Mouse (Mus musculus): ENCODE data around the gene Vps8. TPM values are rescaled to one million over a fixed set of nuclear protein-coding genes. Genes with fewer than 3 reads are reported as not detected.

Vps8 gene
- polyA plus RNA-seq, 1 experiment from 2014 or later, result 36.6 TPM

DNA sequence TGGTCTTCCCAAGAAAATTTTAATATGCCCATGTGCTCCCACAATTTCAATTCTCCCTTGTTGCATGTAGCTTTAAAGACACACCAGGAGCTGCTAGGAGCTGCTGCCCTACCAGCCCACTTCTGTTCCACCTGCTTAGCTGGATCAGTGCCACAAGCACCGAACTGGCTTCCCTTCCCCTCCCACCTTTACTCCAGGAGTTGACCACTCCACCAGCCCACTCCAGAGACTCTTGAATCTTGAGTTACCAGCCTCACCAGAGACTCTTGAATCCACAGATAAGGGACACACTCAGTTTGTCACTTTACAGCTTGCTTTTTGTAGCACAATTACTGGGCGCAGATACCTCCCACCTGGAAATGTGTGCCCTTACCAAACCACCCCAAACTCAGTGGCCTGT is 197.7 kb downstream of the Vps8 start:
- 0 out of 2 replicates have a peak, but pooled peaks cover under 1% of the 10 kb centered on the region for H3K4me1 ChIP-seq
- no peak overlapping the region for H3K4me3 ChIP-seq
- no peak overlapping the region for H3K27ac ChIP-seq (replicated peaks)
- 82% methylated on average over 2 of the region's 2 CpGs for WGBS
- no peak overlapping the region for H3K4me2 ChIP-seq (replicated peaks)
- H3K9ac ChIP-seq (replicated peaks), result no peak overlapping the region
- no peak for ATAC-seq (replicated peaks)
- no peaks in the 10 kb centered on the region for H3K9me3 ChIP-seq
- no peaks in the 10 kb centered on the region for H3K27me3 ChIP-seq
- H3K36me3 ChIP-seq, result no peaks in the 10 kb centered on the region

GRCm38 (mm10) chr16:21625784-21626634 is 203.1 kb downstream of the Vps8 start:
- no peak overlapping the region for H3K9ac ChIP-seq (replicated peaks)
- H3K9me3 ChIP-seq, result no peaks in the 10 kb centered on the region
- H3K4me3 ChIP-seq, result no peak overlapping the region
- ATAC-seq (replicated peaks), result 0 out of 2 replicates have a peak, but pooled peaks have one; percentile 26
- H3K27me3 ChIP-seq, result no peaks in the 10 kb centered on the region
- WGBS, result 53% methylated on average over 6 of the region's 6 CpGs
- H3K4me2 ChIP-seq (replicated peaks), result no peak overlapping the region
- H3K27ac ChIP-seq (replicated peaks), result peak overlapping the region; percentile 42
- H3K4me1 ChIP-seq, result peaks cover 25% of the 10 kb centered on the region
- H3K36me3 ChIP-seq, result no peaks in the 10 kb centered on the region

DNA sequence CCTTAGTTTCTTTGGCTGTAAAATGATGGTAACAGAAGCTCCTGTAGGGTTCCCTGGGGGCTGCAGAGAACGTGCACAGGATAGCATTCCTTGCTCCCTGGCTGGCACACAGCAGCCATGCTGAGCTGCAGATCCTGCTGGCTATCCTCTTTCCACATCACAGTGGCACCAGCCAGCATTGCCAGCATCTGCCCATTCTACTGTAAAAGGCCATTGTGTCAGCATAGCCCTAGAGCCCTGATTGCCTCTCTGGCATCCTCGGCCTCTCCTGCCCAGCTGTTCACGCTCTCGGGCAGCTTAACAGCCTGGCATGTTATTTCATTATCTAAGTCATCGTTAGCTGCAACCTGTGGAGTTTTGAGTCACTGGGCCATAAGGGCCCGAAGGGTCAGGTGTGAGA is 204.3 kb downstream of the Vps8 start:
- WGBS, result 37% methylated on average over 6 of the region's 6 CpGs
- peaks cover 25% of the 10 kb centered on the region for H3K4me1 ChIP-seq
- no peak overlapping the region for H3K4me3 ChIP-seq
- H3K9me3 ChIP-seq, result no peaks in the 10 kb centered on the region
- no peaks in the 10 kb centered on the region for H3K27me3 ChIP-seq
- ATAC-seq (replicated peaks), result no peak
- no peak overlapping the region for H3K9ac ChIP-seq (replicated peaks)
- no peak overlapping the region for H3K4me2 ChIP-seq (replicated peaks)
- H3K27ac ChIP-seq (replicated peaks), result no peak overlapping the region
- H3K36me3 ChIP-seq, result no peaks in the 10 kb centered on the region

DNA sequence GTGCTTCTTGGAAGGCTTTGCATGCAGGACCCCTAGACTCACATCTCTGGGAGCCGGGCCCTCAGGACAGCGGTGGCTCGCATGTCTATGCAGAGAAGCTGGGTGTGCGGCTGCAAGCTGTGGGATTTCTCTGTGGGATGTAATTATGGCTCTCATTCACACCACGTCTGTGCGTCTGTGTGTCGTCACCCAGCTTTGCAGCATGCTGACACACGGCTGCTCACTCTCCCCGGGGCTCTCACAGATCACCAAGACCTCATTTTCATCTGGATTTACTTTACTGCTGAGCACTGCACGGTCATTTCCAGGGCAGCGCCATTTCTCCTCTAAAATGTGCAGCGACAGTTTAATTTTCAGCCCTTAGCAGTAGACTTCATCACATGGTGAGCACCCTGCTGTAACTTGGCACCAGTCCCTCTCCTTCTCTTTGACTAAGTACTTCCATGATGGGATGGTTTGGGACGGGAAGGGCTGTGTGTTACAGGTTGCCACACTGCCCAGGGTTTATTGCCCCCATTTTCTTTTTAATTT is 205.2 kb downstream of the Vps8 start:
- 40% methylated on average over 13 of the region's 13 CpGs for WGBS
- no peaks in the 10 kb centered on the region for H3K36me3 ChIP-seq
- no peaks in the 10 kb centered on the region for H3K9me3 ChIP-seq
- peaks cover 25% of the 10 kb centered on the region for H3K4me1 ChIP-seq
- ATAC-seq (replicated peaks), result peak; percentile 39
- no peak overlapping the region for H3K27ac ChIP-seq (replicated peaks)
- H3K9ac ChIP-seq (replicated peaks), result no peak overlapping the region
- H3K4me3 ChIP-seq, result no peak overlapping the region
- no peaks in the 10 kb centered on the region for H3K27me3 ChIP-seq
- no peak overlapping the region for H3K4me2 ChIP-seq (replicated peaks)

DNA sequence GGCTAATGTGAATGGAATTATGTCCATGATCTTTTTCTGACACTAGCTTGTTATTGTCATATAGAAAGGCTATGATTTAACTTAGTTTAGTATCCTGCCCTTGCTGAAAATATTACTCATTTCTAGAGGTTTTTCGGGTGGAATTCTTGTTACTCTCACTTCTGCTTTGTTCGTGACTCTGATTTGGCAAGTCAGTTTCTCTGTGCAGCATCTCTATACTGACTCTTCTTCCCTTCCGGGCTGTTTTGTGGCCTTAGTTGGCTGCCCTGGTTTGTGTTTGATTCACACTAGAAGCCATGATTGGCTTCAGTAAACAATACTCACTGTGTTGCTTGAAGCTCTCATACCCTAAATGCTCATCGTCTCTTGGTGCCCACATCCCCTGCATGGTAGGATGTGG is 207.7 kb downstream of the Vps8 start:
- no peaks in the 10 kb centered on the region for H3K9me3 ChIP-seq
- H3K9ac ChIP-seq (replicated peaks), result no peak overlapping the region
- H3K36me3 ChIP-seq, result no peaks in the 10 kb centered on the region
- WGBS, result 95% methylated on average over 4 of the region's 4 CpGs
- no peak overlapping the region for H3K4me2 ChIP-seq (replicated peaks)
- no peak overlapping the region for H3K4me3 ChIP-seq
- H3K4me1 ChIP-seq, result peaks cover 25% of the 10 kb centered on the region
- H3K27me3 ChIP-seq, result no peaks in the 10 kb centered on the region
- ATAC-seq (replicated peaks), result no peak
- H3K27ac ChIP-seq (replicated peaks), result no peak overlapping the region

- H3K27ac ChIP-seq (replicated peaks), result no peak overlapping the region
- no peak overlapping the region for H3K4me3 ChIP-seq
- 83% methylated on average over 4 of the region's 4 CpGs for WGBS
- H3K36me3 ChIP-seq, result no peaks in the 10 kb centered on the region
- no peaks in the 10 kb centered on the region for H3K27me3 ChIP-seq
- ATAC-seq (replicated peaks), result no peak
- no peak overlapping the region for H3K9ac ChIP-seq (replicated peaks)
- no peak overlapping the region for H3K4me2 ChIP-seq (replicated peaks)
- H3K4me1 ChIP-seq, result peaks cover 14% of the 10 kb centered on the region
- H3K9me3 ChIP-seq, result no peaks in the 10 kb centered on the region
Observed at GRCm38 (mm10) chr16:21631815-21632222, 208.9 kb downstream of the Vps8 start.

DNA sequence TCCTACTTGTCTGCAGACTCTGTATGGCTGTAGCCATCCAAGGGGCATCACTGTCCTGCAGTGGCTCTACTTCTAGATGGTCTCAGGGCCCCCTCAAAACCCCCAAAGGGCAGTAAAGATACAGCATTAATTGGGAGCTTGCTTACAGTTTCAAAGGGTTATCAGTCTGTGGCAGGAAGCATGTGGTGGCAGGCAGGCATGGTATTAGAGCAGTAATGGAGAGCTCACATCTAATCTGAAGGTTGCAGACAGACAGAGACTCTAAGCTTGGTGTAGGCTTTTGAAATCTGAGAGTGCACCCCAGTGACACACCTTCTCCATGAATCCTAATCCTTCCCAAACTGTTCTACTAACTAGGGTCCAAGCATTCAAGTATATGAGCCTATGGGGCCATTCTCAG is 211.5 kb downstream of the Vps8 start:
- Histone ChIP-seq H3K4me1 (no peaks in the 10 kb centered on the region), H3K27me3 (no peaks in the 10 kb centered on the region), H3K27ac (replicated peaks) (no peak overlapping the region), H3K9me3 (no peaks in the 10 kb centered on the region), H3K4me3 (no peak overlapping the region), H3K9ac (replicated peaks) (no peak overlapping the region), H3K36me3 (no peaks in the 10 kb centered on the region), H3K4me2 (replicated peaks) (no peak overlapping the region)
- no peak for ATAC-seq (replicated peaks)

- Histone ChIP-seq H3K4me3 (no peak overlapping the region), H3K4me2 (replicated peaks) (no peak overlapping the region), H3K27ac (replicated peaks) (no peak overlapping the region), H3K9me3 (no peaks in the 10 kb centered on the region), H3K4me1 (no peaks in the 10 kb centered on the region), H3K27me3 (no peaks in the 10 kb centered on the region), H3K36me3 (0 out of 2 replicates have a peak, but pooled peaks cover 2% of the 10 kb centered on the region), H3K9ac (replicated peaks) (no peak overlapping the region)
- 85% methylated on average over 5 of the region's 5 CpGs for WGBS
- no peak for ATAC-seq (replicated peaks)
Observed at GRCm38 (mm10) chr16:21636156-21636853, 213.4 kb downstream of the Vps8 start.

DNA sequence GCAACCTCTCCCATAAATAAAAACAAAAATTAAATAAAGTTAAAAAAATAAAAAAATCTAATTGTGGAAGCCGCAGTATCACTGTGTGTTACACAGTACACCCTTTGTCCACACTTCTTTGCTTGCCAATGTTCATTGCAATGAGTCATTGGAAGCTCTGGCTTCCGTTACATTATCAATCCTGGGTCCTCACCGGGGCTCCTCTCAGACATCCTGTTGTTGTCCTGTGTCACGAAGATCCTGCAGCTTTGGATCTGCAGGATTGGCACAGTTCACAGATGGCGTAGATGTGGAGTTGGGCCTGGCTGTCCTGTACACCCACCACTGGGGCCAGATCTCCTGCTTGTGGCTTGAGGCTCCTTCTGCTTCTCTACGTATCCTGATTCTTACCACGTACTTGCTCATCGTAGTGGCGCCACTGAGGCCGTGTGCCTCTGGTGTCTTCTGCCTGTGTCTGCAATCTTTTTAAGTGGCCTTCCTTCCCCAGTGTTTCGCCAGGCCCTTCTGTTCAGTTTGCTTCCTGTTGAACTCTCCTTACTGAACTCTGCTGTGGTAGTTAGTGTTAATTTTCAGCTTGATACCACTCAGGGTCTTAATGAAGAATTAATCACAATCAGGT is 214.4 kb downstream of the Vps8 start:
- no peak for ATAC-seq (replicated peaks)
- no peak overlapping the region for H3K9ac ChIP-seq (replicated peaks)
- no peak overlapping the region for H3K4me2 ChIP-seq (replicated peaks)
- WGBS, result 91% methylated on average over 11 of the region's 11 CpGs
- H3K4me1 ChIP-seq, result no peaks in the 10 kb centered on the region
- H3K36me3 ChIP-seq, result 0 out of 2 replicates have a peak, but pooled peaks cover 2% of the 10 kb centered on the region
- H3K27me3 ChIP-seq, result no peaks in the 10 kb centered on the region
- H3K4me3 ChIP-seq, result no peak overlapping the region
- H3K9me3 ChIP-seq, result no peaks in the 10 kb centered on the region
- H3K27ac ChIP-seq (replicated peaks), result no peak overlapping the region

- WGBS, result 86% methylated on average over 7 of the region's 7 CpGs
- peaks cover 6% of the 10 kb centered on the region for H3K4me1 ChIP-seq
- H3K4me2 ChIP-seq (replicated peaks), result no peak overlapping the region
- ATAC-seq (replicated peaks), result no peak
- H3K9me3 ChIP-seq, result no peaks in the 10 kb centered on the region
- no peaks in the 10 kb centered on the region for H3K27me3 ChIP-seq
- no peak overlapping the region for H3K27ac ChIP-seq (replicated peaks)
- H3K9ac ChIP-seq (replicated peaks), result no peak overlapping the region
- H3K36me3 ChIP-seq, result 0 out of 2 replicates have a peak, but pooled peaks cover 2% of the 10 kb centered on the region
- no peak overlapping the region for H3K4me3 ChIP-seq
Observed at GRCm38 (mm10) chr16:21640766-21641499, 218.0 kb downstream of the Vps8 start.

DNA sequence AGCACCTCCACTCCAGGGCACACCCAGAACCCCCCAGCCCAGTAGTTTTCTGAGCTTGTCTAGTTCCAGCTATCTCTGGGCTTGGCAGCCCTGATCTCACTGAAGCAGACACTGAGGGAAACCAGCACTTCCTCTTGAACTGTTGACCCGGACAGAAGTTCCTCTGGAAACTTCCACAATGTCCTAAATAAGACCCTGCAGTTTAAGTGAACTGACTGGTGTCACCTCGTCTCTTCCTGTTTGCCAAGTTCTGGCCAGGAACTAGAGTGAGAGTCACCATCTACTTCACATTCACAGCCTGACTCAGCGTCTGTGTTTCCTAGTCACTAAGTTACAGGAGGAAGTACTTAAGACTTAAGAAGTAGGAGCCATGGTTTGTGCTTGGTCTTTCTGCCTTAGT is 219.0 kb downstream of the Vps8 start:
- H3K4me2 ChIP-seq (replicated peaks), result no peak overlapping the region
- H3K4me1 ChIP-seq, result peaks cover 6% of the 10 kb centered on the region
- ATAC-seq (replicated peaks), result no peak
- no peak overlapping the region for H3K9ac ChIP-seq (replicated peaks)
- 0 out of 2 replicates have a peak, but pooled peaks cover 3% of the 10 kb centered on the region for H3K36me3 ChIP-seq
- H3K4me3 ChIP-seq, result no peak overlapping the region
- H3K27me3 ChIP-seq, result no peaks in the 10 kb centered on the region
- WGBS, result 84% methylated on average over 3 of the region's 3 CpGs
- H3K9me3 ChIP-seq, result no peaks in the 10 kb centered on the region
- H3K27ac ChIP-seq (replicated peaks), result no peak overlapping the region
